Mouse (Mus musculus): ENCODE data around the gene Cpne4. TPM values are rescaled to one million over a fixed set of nuclear protein-coding genes. Genes with fewer than 3 reads are reported as not detected.
A peak's percentile ranks its signal among the peaks of the same experiment; 100 is the strongest.

Gene Cpne4
- polyA plus RNA-seq, 1 experiment: 5.0 TPM

DNA sequence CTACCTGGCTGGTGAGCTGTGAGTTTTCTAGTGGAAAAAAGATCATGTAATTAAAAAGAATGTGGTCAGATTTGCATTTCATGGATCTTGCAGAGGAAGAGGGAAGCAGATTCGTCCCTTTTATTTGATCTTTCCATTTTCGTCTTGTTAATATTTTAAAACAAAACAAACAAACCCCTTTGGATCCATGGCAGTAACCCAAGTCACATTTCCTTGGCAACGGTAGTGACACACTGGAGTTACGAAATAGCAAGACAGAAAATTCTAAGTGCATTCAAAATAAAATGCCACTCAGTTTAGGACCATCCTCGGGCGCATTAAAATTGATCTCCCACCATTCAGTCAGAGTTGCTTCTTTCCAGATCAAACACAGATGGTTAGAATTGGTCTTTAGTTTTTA lies 25.8 kb downstream of the Cpne4 start:
- Histone ChIP-seq H3K27ac (ENCODE audit: control insufficient read depth, insufficient read depth, low read depth, low read length) (no peak overlapping the region), H3K4me1 (ENCODE audit: control insufficient read depth, insufficient read depth, low read length) (peaks cover 3% of the 10 kb centered on the region), H3K27me3 (ENCODE audit: control insufficient read depth, insufficient read depth, low read length) (no peaks in the 10 kb centered on the region), H3K36me3 (ENCODE audit: control insufficient read depth, insufficient read depth, low read length) (no peaks in the 10 kb centered on the region), H3K4me3 (ENCODE audit: control insufficient read depth, low read depth, low read length) (no peak overlapping the region)
- TF ChIP-seq CTCF (IDR thresholded peaks at IDR 0.05; ENCODE audit: control insufficient read depth, insufficient read depth, insufficient replicate concordance, low read depth, low read length) (no peak), POLR2A (IDR thresholded peaks at IDR 0.05; ENCODE audit: control insufficient read depth, low read depth, low read length) (no peak)

DNA sequence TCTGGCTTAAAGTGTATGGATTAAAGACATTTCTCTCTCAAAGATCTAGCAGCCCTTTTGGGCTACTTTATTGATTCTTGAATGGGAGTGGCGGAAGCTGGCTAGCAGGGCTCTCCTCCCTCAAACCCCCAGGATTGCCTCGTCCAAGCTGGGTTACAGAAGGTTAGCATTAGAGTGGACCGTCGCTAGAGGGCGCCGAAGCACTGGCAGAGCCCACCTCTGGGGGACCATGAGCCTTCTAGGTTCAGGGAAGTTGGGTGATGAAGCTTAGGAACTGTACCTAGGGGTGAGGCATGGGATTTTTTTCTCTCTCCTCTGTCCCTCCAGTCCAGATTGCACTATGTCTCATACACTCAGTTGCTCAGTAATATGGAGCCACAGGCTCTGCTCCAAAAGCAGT lies 27.4 kb downstream of the Cpne4 start:
- TF ChIP-seq POLR2A (IDR thresholded peaks at IDR 0.05; ENCODE audit: control insufficient read depth, low read depth, low read length) (no peak), CTCF (IDR thresholded peaks at IDR 0.05; ENCODE audit: control insufficient read depth, insufficient read depth, insufficient replicate concordance, low read depth, low read length) (peak; percentile 69; the same call in 1 of the 2 replicates)
- H3K36me3 ChIP-seq (ENCODE audit: control insufficient read depth, insufficient read depth, low read length): no peaks in the 10 kb centered on the region
- no peaks in the 10 kb centered on the region for H3K27me3 ChIP-seq (ENCODE audit: control insufficient read depth, insufficient read depth, low read length)
- peaks cover 3% of the 10 kb centered on the region for H3K4me1 ChIP-seq (ENCODE audit: control insufficient read depth, insufficient read depth, low read length)
- H3K27ac ChIP-seq (ENCODE audit: control insufficient read depth, insufficient read depth, low read depth, low read length): no peak overlapping the region
- no peak overlapping the region for H3K4me3 ChIP-seq (ENCODE audit: control insufficient read depth, low read depth, low read length)

GRCm38 (mm10) chr9:104581921-104582624 lies 35.0 kb downstream of the Cpne4 start:
- no peaks in the 10 kb centered on the region for H3K27me3 ChIP-seq (ENCODE audit: control insufficient read depth, insufficient read depth, low read length)
- H3K27ac ChIP-seq (ENCODE audit: control insufficient read depth, insufficient read depth, low read depth, low read length): no peak overlapping the region
- no peak overlapping the region for H3K4me3 ChIP-seq (ENCODE audit: control insufficient read depth, low read depth, low read length)
- H3K4me1 ChIP-seq (ENCODE audit: control insufficient read depth, insufficient read depth, low read length): no peaks in the 10 kb centered on the region
- no peaks in the 10 kb centered on the region for H3K36me3 ChIP-seq (ENCODE audit: control insufficient read depth, insufficient read depth, low read length)
- TF ChIP-seq POLR2A (IDR thresholded peaks at IDR 0.05; ENCODE audit: control insufficient read depth, low read depth, low read length): no peak
- TF ChIP-seq CTCF (IDR thresholded peaks at IDR 0.05; ENCODE audit: control insufficient read depth, insufficient read depth, insufficient replicate concordance, low read depth, low read length): no peak

GRCm38 (mm10) chr9:104582675-104583074 lies 35.6 kb downstream of the Cpne4 start:
- no peak for TF ChIP-seq CTCF (IDR thresholded peaks at IDR 0.05; ENCODE audit: control insufficient read depth, insufficient read depth, insufficient replicate concordance, low read depth, low read length)
- TF ChIP-seq POLR2A (IDR thresholded peaks at IDR 0.05; ENCODE audit: control insufficient read depth, low read depth, low read length): no peak
- H3K27me3 ChIP-seq (ENCODE audit: control insufficient read depth, insufficient read depth, low read length): no peaks in the 10 kb centered on the region
- no peaks in the 10 kb centered on the region for H3K36me3 ChIP-seq (ENCODE audit: control insufficient read depth, insufficient read depth, low read length)
- no peaks in the 10 kb centered on the region for H3K4me1 ChIP-seq (ENCODE audit: control insufficient read depth, insufficient read depth, low read length)
- no peak overlapping the region for H3K27ac ChIP-seq (ENCODE audit: control insufficient read depth, insufficient read depth, low read depth, low read length)
- no peak overlapping the region for H3K4me3 ChIP-seq (ENCODE audit: control insufficient read depth, low read depth, low read length)

- no peak for TF ChIP-seq POLR2A (IDR thresholded peaks at IDR 0.05; ENCODE audit: control insufficient read depth, low read depth, low read length)
- TF ChIP-seq CTCF (IDR thresholded peaks at IDR 0.05; ENCODE audit: control insufficient read depth, insufficient read depth, insufficient replicate concordance, low read depth, low read length): no peak
- no peaks in the 10 kb centered on the region for H3K36me3 ChIP-seq (ENCODE audit: control insufficient read depth, insufficient read depth, low read length)
- H3K4me1 ChIP-seq (ENCODE audit: control insufficient read depth, insufficient read depth, low read length): no peaks in the 10 kb centered on the region
- H3K27ac ChIP-seq (ENCODE audit: control insufficient read depth, insufficient read depth, low read depth, low read length): no peak overlapping the region
- no peaks in the 10 kb centered on the region for H3K27me3 ChIP-seq (ENCODE audit: control insufficient read depth, insufficient read depth, low read length)
- H3K4me3 ChIP-seq (ENCODE audit: control insufficient read depth, low read depth, low read length): no peak overlapping the region
Observed at GRCm38 (mm10) chr9:104594550-104594949, 47.5 kb downstream of the Cpne4 start.

- Histone ChIP-seq H3K27ac (ENCODE audit: control insufficient read depth, insufficient read depth, low read depth, low read length) (no peak overlapping the region), H3K36me3 (ENCODE audit: control insufficient read depth, insufficient read depth, low read length) (no peaks in the 10 kb centered on the region), H3K27me3 (ENCODE audit: control insufficient read depth, insufficient read depth, low read length) (no peaks in the 10 kb centered on the region), H3K4me3 (ENCODE audit: control insufficient read depth, low read depth, low read length) (no peak overlapping the region), H3K4me1 (ENCODE audit: control insufficient read depth, insufficient read depth, low read length) (no peaks in the 10 kb centered on the region)
- TF ChIP-seq CTCF (IDR thresholded peaks at IDR 0.05; ENCODE audit: control insufficient read depth, insufficient read depth, insufficient replicate concordance, low read depth, low read length): no peak
- no peak for TF ChIP-seq POLR2A (IDR thresholded peaks at IDR 0.05; ENCODE audit: control insufficient read depth, low read depth, low read length)
Observed at GRCm38 (mm10) chr9:104594979-104595378, 47.9 kb downstream of the Cpne4 start.

DNA sequence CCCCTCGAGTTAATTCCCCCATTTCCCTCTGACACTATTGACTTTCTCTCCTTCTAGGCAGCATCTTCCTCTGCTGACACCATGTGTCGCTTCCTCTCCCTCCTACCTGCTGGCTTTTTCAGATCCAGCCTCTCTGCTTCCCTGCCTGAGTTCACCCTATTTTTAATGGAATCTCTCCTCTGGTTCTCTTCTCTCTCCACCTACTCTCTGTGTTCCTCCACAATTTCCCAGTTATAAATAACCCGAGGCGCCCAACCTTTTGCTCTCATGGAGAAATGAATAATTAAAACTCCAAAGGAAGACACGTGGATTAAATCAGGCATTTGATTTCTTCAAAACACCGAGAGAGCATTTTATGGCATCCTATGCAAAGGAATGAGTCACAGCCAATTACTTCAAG lies 65.4 kb downstream of the Cpne4 start:
- H3K27me3 ChIP-seq (ENCODE audit: control insufficient read depth, insufficient read depth, low read length): no peaks in the 10 kb centered on the region
- no peak overlapping the region for H3K4me3 ChIP-seq (ENCODE audit: control insufficient read depth, low read depth, low read length)
- TF ChIP-seq CTCF (IDR thresholded peaks at IDR 0.05; ENCODE audit: control insufficient read depth, insufficient read depth, insufficient replicate concordance, low read depth, low read length) (no peak), POLR2A (IDR thresholded peaks at IDR 0.05; ENCODE audit: control insufficient read depth, low read depth, low read length) (no peak)
- no peak overlapping the region for H3K27ac ChIP-seq (ENCODE audit: control insufficient read depth, insufficient read depth, low read depth, low read length)
- no peaks in the 10 kb centered on the region for H3K36me3 ChIP-seq (ENCODE audit: control insufficient read depth, insufficient read depth, low read length)
- H3K4me1 ChIP-seq (ENCODE audit: control insufficient read depth, insufficient read depth, low read length): no peaks in the 10 kb centered on the region

Measured in testis, adult 2 months (tissue).